Mouse (Mus musculus) adrenal gland, adult 18-20 months (tissue): ENCODE measurements around the gene Abraxas1. TPM values are rescaled to one million over a fixed set of nuclear protein-coding genes. Genes with fewer than 3 reads are reported as not detected.
A peak's percentile ranks its signal among the peaks of the same experiment; 100 is the strongest.

Source experiments
- DNase-seq, 2 experiments: peaks; one replicate each; pipeline ENCODE4 v3.0.0; 2021 to 2022; ENCODE audit warnings: low spot score in 2 of 2
- long read RNA-seq, 2 experiments: library from polyadenylated mRNA; stranded (forward); transcript quantifications; one replicate each; pipeline ENCODE4 v2.0.0; 2021
- total RNA-seq, 2 experiments: library from RNA; stranded (reverse); gene quantifications; 1 replicate in 1 of 2; 2 replicates in 1 of 2; pipeline ENCODE4 v1.2.3; 2021

Abraxas1 gene
- total RNA-seq, result 10 to 100 TPM; 10.6 to 10.9 TPM
- long read RNA-seq, experiment 1, partial matches to known transcripts, result 0 of 5 reads
- long read RNA-seq, experiment 1, other reads (novel, unspliced or antisense), result 0 of 5 reads
- long read RNA-seq, experiment 2, transcript Abraxas1-202 (9 exons, 2,139 nt), result major isoform, 7 of 18 reads
- long read RNA-seq, experiment 2, partial matches to known transcripts, result 0 of 18 reads
- long read RNA-seq, experiment 2, other reads (novel, unspliced or antisense), result 7 of 18 reads

- DNase-seq, result peak; percentile 86 to 90
Observed at GRCm38 (mm10) chr5:100820483-100821184, at the start of gene Abraxas1. TSS of gene Abraxas1 (minus strand) at chr5:100820965.

- no peak for DNase-seq
Observed at GRCm38 (mm10) chr5:100869197-100869895, 48.6 kb upstream of the Abraxas1 start.

- DNase-seq, result no peak
Observed at GRCm38 (mm10) chr5:100866183-100866582, 45.4 kb upstream of the Abraxas1 start.

- DNase-seq, result no peak
Observed at GRCm38 (mm10) chr5:100864438-100864837, 43.7 kb upstream of the Abraxas1 start.

- DNase-seq, result no peak
Observed at GRCm38 (mm10) chr5:100863091-100863490, 42.3 kb upstream of the Abraxas1 start.

GRCm38 (mm10) chr5:100861811-100862210 is 41.0 kb upstream of the Abraxas1 start:
- DNase-seq, result peak in 1 of 2 experiments; percentile 27

- no peak for DNase-seq
Observed at GRCm38 (mm10) chr5:100861140-100861539, 40.4 kb upstream of the Abraxas1 start.

- peak; percentile 17 to 34 for DNase-seq
Observed at GRCm38 (mm10) chr5:100860417-100861053, 39.8 kb upstream of the Abraxas1 start.

GRCm38 (mm10) chr5:100856552-100856951 is 35.8 kb upstream of the Abraxas1 start:
- DNase-seq, result no peak

- no peak for DNase-seq
Observed at GRCm38 (mm10) chr5:100853963-100854362, 33.2 kb upstream of the Abraxas1 start.

- no peak for DNase-seq
Observed at GRCm38 (mm10) chr5:100847143-100847542, 26.4 kb upstream of the Abraxas1 start.

- DNase-seq, result no peak
Observed at GRCm38 (mm10) chr5:100846599-100846920, 25.8 kb upstream of the Abraxas1 start.

GRCm38 (mm10) chr5:100845848-100846598 is 25.3 kb upstream of the Abraxas1 start:
- peak; percentile 74 to 84 for DNase-seq

GRCm38 (mm10) chr5:100845485-100845847 is 24.7 kb upstream of the Abraxas1 start, which contains the start of gene Gpat3:
TSS of gene Gpat3 (plus strand) at chr5:100845713.
- DNase-seq, result peak in 1 of 2 experiments; percentile 46

- no peak for DNase-seq
Observed at GRCm38 (mm10) chr5:100844485-100844884, 23.7 kb upstream of the Abraxas1 start.

GRCm38 (mm10) chr5:100837907-100838306 is 17.1 kb upstream of the Abraxas1 start:
- DNase-seq, result no peak

- DNase-seq, result no peak
Observed at GRCm38 (mm10) chr5:100835862-100836538, 15.2 kb upstream of the Abraxas1 start.

GRCm38 (mm10) chr5:100833841-100834240 is 13.1 kb upstream of the Abraxas1 start:
- no peak for DNase-seq

- DNase-seq, result no peak
Observed at GRCm38 (mm10) chr5:100832680-100833079, 11.9 kb upstream of the Abraxas1 start.

GRCm38 (mm10) chr5:100828701-100829100 is 7.9 kb upstream of the Abraxas1 start:
- no peak for DNase-seq
